Mouse (Mus musculus): ENCODE measurements around the gene Osbpl6. TPM values are rescaled to one million over a fixed set of nuclear protein-coding genes. Genes with fewer than 3 reads are reported as not detected.

Osbpl6 gene
- polyA plus RNA-seq, 1 experiment from 2014 or later = 49.4 TPM

DNA sequence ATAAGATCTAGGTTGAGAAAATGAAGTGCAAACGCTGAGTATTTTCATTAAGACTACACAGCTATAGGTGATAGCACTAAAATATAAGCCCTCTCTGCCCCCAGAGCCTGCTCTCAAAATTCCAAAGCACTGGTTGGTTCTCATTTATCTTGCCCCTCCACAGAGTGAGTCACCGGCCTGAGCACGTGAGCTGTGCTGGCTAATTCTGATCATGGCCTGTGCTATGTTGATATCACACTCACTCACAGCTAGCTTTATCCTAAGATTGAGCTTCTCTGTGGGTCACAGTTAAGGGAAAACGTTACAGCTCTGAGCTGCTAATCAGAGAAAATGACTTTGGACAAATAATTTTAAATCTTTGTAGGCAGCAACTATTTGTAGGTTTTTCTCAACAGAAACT is 34.1 kb upstream of the Osbpl6 start:
- no peak for ATAC-seq (ENCODE audit: low read depth)
- H3K9me3 ChIP-seq (ENCODE audit: control insufficient read depth, low read length) = no peaks in the 10 kb centered on the region
- no peak overlapping the region for H3K4me3 ChIP-seq (ENCODE audit: low read depth, low read length)
- WGBS = 93% methylated on average over 4 of the region's 4 CpGs
- H3K4me2 ChIP-seq (ENCODE audit: low read depth, low read length) = no peak overlapping the region
- H3K27ac ChIP-seq (ENCODE audit: low read depth, low read length) = no peak overlapping the region
- H3K36me3 ChIP-seq (ENCODE audit: control insufficient read depth, insufficient read depth, low read length) = peaks cover 23% of the 10 kb centered on the region
- H3K4me1 ChIP-seq (ENCODE audit: control insufficient read depth, insufficient read depth, low read length) = peaks cover 6% of the 10 kb centered on the region
- no peaks in the 10 kb centered on the region for H3K27me3 ChIP-seq (ENCODE audit: control insufficient read depth, insufficient read depth, low read length)
- no peak overlapping the region for H3K9ac ChIP-seq (replicated peaks; ENCODE audit: low read depth, low read length)

DNA sequence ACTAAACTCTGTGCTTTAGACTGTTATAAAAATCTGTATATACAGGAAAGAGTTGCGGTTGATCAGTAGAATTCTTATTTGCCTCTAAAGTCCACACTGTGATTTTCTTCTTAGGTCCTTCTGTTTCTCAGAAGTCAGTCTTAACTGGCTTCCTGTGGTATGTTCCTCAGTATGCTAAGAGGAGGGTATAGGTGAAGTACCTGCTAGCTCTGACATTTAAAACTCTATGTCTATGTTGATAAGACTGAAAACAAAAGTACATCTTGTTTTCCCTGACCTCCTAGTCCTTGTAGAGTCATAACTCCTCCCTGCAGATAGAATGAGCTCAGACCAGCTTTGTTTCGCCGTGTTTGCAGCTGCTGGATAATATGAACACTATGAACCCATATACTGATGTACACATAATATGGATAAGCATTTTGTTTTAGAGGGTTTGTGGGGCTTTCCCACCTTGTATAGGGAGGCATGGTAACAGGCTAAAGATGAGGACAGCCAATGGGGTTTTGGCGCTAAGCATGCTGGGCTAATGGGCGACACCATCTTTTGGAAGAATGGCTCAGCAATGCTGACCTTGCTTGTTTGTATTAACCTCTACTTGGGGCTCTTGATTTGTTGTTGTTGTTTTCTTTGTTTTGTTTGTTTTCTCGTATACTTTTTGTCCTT is 31.6 kb upstream of the Osbpl6 start:
- no peak for ATAC-seq (ENCODE audit: low read depth)
- H3K4me3 ChIP-seq (ENCODE audit: low read depth, low read length) = no peak overlapping the region
- WGBS = 97% methylated on average over 6 of the region's 6 CpGs
- H3K9me3 ChIP-seq (ENCODE audit: control insufficient read depth, low read length) = no peaks in the 10 kb centered on the region
- peaks cover 40% of the 10 kb centered on the region for H3K36me3 ChIP-seq (ENCODE audit: control insufficient read depth, insufficient read depth, low read length)
- peaks cover 6% of the 10 kb centered on the region for H3K4me1 ChIP-seq (ENCODE audit: control insufficient read depth, insufficient read depth, low read length)
- no peaks in the 10 kb centered on the region for H3K27me3 ChIP-seq (ENCODE audit: control insufficient read depth, insufficient read depth, low read length)
- H3K9ac ChIP-seq (replicated peaks; ENCODE audit: low read depth, low read length) = no peak overlapping the region
- H3K27ac ChIP-seq (ENCODE audit: low read depth, low read length) = no peak overlapping the region
- no peak overlapping the region for H3K4me2 ChIP-seq (ENCODE audit: low read depth, low read length)

- Histone ChIP-seq H3K27ac (ENCODE audit: low read depth, low read length) (no peak overlapping the region), H3K4me3 (ENCODE audit: low read depth, low read length) (no peak overlapping the region), H3K4me2 (ENCODE audit: low read depth, low read length) (no peak overlapping the region), H3K9me3 (ENCODE audit: control insufficient read depth, low read length) (no peaks in the 10 kb centered on the region), H3K36me3 (ENCODE audit: control insufficient read depth, insufficient read depth, low read length) (peaks cover 61% of the 10 kb centered on the region), H3K4me1 (ENCODE audit: control insufficient read depth, insufficient read depth, low read length) (no peaks in the 10 kb centered on the region), H3K9ac (replicated peaks; ENCODE audit: low read depth, low read length) (no peak overlapping the region), H3K27me3 (ENCODE audit: control insufficient read depth, insufficient read depth, low read length) (no peaks in the 10 kb centered on the region)
- no peak for ATAC-seq (ENCODE audit: low read depth)
- 94% methylated on average over 19 of the region's 19 CpGs for WGBS
These were observed 27.7 kb upstream of the Osbpl6 start for GRCm38 (mm10) chr2:76378646-76379045.

GRCm38 (mm10) chr2:76386531-76386930 is 19.8 kb upstream of the Osbpl6 start:
- H3K4me1 ChIP-seq (ENCODE audit: control insufficient read depth, insufficient read depth, low read length) = no peaks in the 10 kb centered on the region
- H3K9me3 ChIP-seq (ENCODE audit: control insufficient read depth, low read length) = no peaks in the 10 kb centered on the region
- H3K9ac ChIP-seq (replicated peaks; ENCODE audit: low read depth, low read length) = no peak overlapping the region
- no peak overlapping the region for H3K4me2 ChIP-seq (ENCODE audit: low read depth, low read length)
- ATAC-seq (ENCODE audit: low read depth) = no peak
- no peak overlapping the region for H3K27ac ChIP-seq (ENCODE audit: low read depth, low read length)
- H3K27me3 ChIP-seq (ENCODE audit: control insufficient read depth, insufficient read depth, low read length) = no peaks in the 10 kb centered on the region
- H3K36me3 ChIP-seq (ENCODE audit: control insufficient read depth, insufficient read depth, low read length) = peaks cover 19% of the 10 kb centered on the region; the same call in 1 of the 2 replicates
- H3K4me3 ChIP-seq (ENCODE audit: low read depth, low read length) = no peak overlapping the region

- ATAC-seq (ENCODE audit: low read depth) = no peak
- Histone ChIP-seq H3K27ac (ENCODE audit: low read depth, low read length) (no peak overlapping the region), H3K27me3 (ENCODE audit: control insufficient read depth, insufficient read depth, low read length) (no peaks in the 10 kb centered on the region), H3K4me1 (ENCODE audit: control insufficient read depth, insufficient read depth, low read length) (no peaks in the 10 kb centered on the region), H3K4me2 (ENCODE audit: low read depth, low read length) (no peak overlapping the region), H3K4me3 (ENCODE audit: low read depth, low read length) (no peak overlapping the region), H3K9ac (replicated peaks; ENCODE audit: low read depth, low read length) (no peak overlapping the region), H3K36me3 (ENCODE audit: control insufficient read depth, insufficient read depth, low read length) (no peaks in the 10 kb centered on the region), H3K9me3 (ENCODE audit: control insufficient read depth, low read length) (no peaks in the 10 kb centered on the region)
These were observed 6.1 kb upstream of the Osbpl6 start for GRCm38 (mm10) chr2:76400178-76400577.

GRCm38 (mm10) chr2:76405596-76406150 is 635 bp upstream of the Osbpl6 start:
- H3K4me1 ChIP-seq (ENCODE audit: control insufficient read depth, insufficient read depth, low read length) = 0 out of 2 replicates have a peak, but pooled peaks cover 7% of the 10 kb centered on the region
- peak; percentile 63 for ATAC-seq (ENCODE audit: low read depth)
- H3K4me2 ChIP-seq (ENCODE audit: low read depth, low read length) = peak overlapping the region; percentile 88

GRCm38 (mm10) chr2:76406937-76407441 is 681 bp downstream of the Osbpl6 start:
- Histone ChIP-seq H3K4me1 (ENCODE audit: control insufficient read depth, insufficient read depth, low read length) (0 out of 2 replicates have a peak, but pooled peaks cover 7% of the 10 kb centered on the region), H3K27ac (ENCODE audit: low read depth, low read length) (peak overlapping the region; percentile 93), H3K9me3 (ENCODE audit: control insufficient read depth, low read length) (no peaks in the 10 kb centered on the region), H3K9ac (replicated peaks; ENCODE audit: low read depth, low read length) (peak overlapping the region; percentile 97), H3K4me3 (ENCODE audit: low read depth, low read length) (peak overlapping the region; percentile 93), H3K36me3 (ENCODE audit: control insufficient read depth, insufficient read depth, low read length) (no peaks in the 10 kb centered on the region), H3K27me3 (ENCODE audit: control insufficient read depth, insufficient read depth, low read length) (no peaks in the 10 kb centered on the region), H3K4me2 (ENCODE audit: low read depth, low read length) (peak overlapping the region; percentile 88)
- WGBS = under 1% methylated on average over 43 of the region's 49 CpGs
- ATAC-seq (ENCODE audit: low read depth) = peak; percentile 74

More at GRCm38 (mm10) chr2:76405596-76406150, 635 bp upstream of the Osbpl6 start:
- Histone ChIP-seq H3K36me3 (ENCODE audit: control insufficient read depth, insufficient read depth, low read length) (no peaks in the 10 kb centered on the region), H3K9me3 (ENCODE audit: control insufficient read depth, low read length) (no peaks in the 10 kb centered on the region), H3K9ac (replicated peaks; ENCODE audit: low read depth, low read length) (peak overlapping the region; percentile 97), H3K4me3 (ENCODE audit: low read depth, low read length) (peak overlapping the region; percentile 93), H3K27me3 (ENCODE audit: control insufficient read depth, insufficient read depth, low read length) (no peaks in the 10 kb centered on the region), H3K27ac (ENCODE audit: low read depth, low read length) (peak overlapping the region; percentile 93)
- 3% methylated on average over 15 of the region's 15 CpGs for WGBS

GRCm38 (mm10) chr2:76409526-76409925 is 3.2 kb downstream of the Osbpl6 start:
- no peaks in the 10 kb centered on the region for H3K9me3 ChIP-seq (ENCODE audit: control insufficient read depth, low read length)
- no peak for ATAC-seq (ENCODE audit: low read depth)
- H3K4me2 ChIP-seq (ENCODE audit: low read depth, low read length) = no peak overlapping the region
- H3K36me3 ChIP-seq (ENCODE audit: control insufficient read depth, insufficient read depth, low read length) = no peaks in the 10 kb centered on the region
- H3K9ac ChIP-seq (replicated peaks; ENCODE audit: low read depth, low read length) = no peak overlapping the region
- H3K27ac ChIP-seq (ENCODE audit: low read depth, low read length) = no peak overlapping the region
- 0 out of 2 replicates have a peak, but pooled peaks cover 7% of the 10 kb centered on the region for H3K4me1 ChIP-seq (ENCODE audit: control insufficient read depth, insufficient read depth, low read length)
- no peaks in the 10 kb centered on the region for H3K27me3 ChIP-seq (ENCODE audit: control insufficient read depth, insufficient read depth, low read length)
- 91% methylated on average over 1 of the region's 1 CpGs for WGBS
- no peak overlapping the region for H3K4me3 ChIP-seq (ENCODE audit: low read depth, low read length)

- Histone ChIP-seq H3K4me3 (ENCODE audit: low read depth, low read length) (no peak overlapping the region), H3K27me3 (ENCODE audit: control insufficient read depth, insufficient read depth, low read length) (no peaks in the 10 kb centered on the region), H3K4me2 (ENCODE audit: low read depth, low read length) (no peak overlapping the region), H3K9ac (replicated peaks; ENCODE audit: low read depth, low read length) (no peak overlapping the region), H3K4me1 (ENCODE audit: control insufficient read depth, insufficient read depth, low read length) (0 out of 2 replicates have a peak, but pooled peaks cover 7% of the 10 kb centered on the region), H3K36me3 (ENCODE audit: control insufficient read depth, insufficient read depth, low read length) (no peaks in the 10 kb centered on the region), H3K27ac (ENCODE audit: low read depth, low read length) (no peak overlapping the region), H3K9me3 (ENCODE audit: control insufficient read depth, low read length) (no peaks in the 10 kb centered on the region)
- no peak for ATAC-seq (ENCODE audit: low read depth)
- 94% methylated on average over 2 of the region's 2 CpGs for WGBS
These were observed 3.7 kb downstream of the Osbpl6 start for GRCm38 (mm10) chr2:76409986-76410385.

All from neural tube, embryonic 14.5 days (tissue).